Mouse (Mus musculus) forebrain, embryonic 16.5 days (tissue): Measurements from ENCODE around the gene Id2. TPM values are rescaled to one million over a fixed set of nuclear protein-coding genes. Genes with fewer than 3 reads are reported as not detected.

ENCODE experiments used
- ATAC-seq: fragments of 200-750 bp; cut with Nextera tagmentation; 2 replicates; pipeline ENCODE4 v1.8.0; 2017; ENCODE audit warnings: mild to moderate bottlenecking, moderate library complexity
- H3K27ac ChIP-seq: fragments of 300-500 bp; sonication (generic); 2 replicates; pipeline ENCODE4 v1.5.1; 2014; ENCODE audit warnings: low read length, control low read depth
- H3K27me3 ChIP-seq: fragments of 300-500 bp; sonication (generic); replicated peaks from 2 replicates; pipeline ENCODE4 v1.6.1; 2014; ENCODE audit warnings: low read length; ENCODE audit not compliant: control insufficient read depth, insufficient read depth
- H3K36me3 ChIP-seq: fragments of 300-500 bp; sonication (generic); 2 replicates; pipeline ENCODE4 v1.6.1; 2014; ENCODE audit not compliant: control insufficient read depth, insufficient read depth
- H3K4me1 ChIP-seq: fragments of 300-500 bp; sonication (generic); replicated peaks from 2 replicates; pipeline ENCODE4 v1.6.1; 2014; ENCODE audit warnings: low read length; ENCODE audit not compliant: control insufficient read depth, insufficient read depth
- H3K4me2 ChIP-seq: fragments of 300-500 bp; sonication (generic); 2 replicates; pipeline ENCODE4 v1.6.1; 2014; ENCODE audit warnings: mild to moderate bottlenecking, low read length, control low read depth
- H3K4me3 ChIP-seq: fragments of 300-500 bp; sonication (generic); replicated peaks from 2 replicates; pipeline ENCODE4 v1.5.1; 2014; ENCODE audit warnings: mild to moderate bottlenecking, low read length, control low read depth
- H3K9ac ChIP-seq: fragments of 300-500 bp; sonication (generic); replicated peaks from 2 replicates; pipeline ENCODE4 v1.6.1; 2014; ENCODE audit warnings: low read depth, low read length, control low read depth
- H3K9me3 ChIP-seq: fragments of 300-500 bp; sonication (generic); 2 replicates; pipeline ENCODE4 v1.6.1; 2016; ENCODE audit warnings: low read length; ENCODE audit not compliant: control insufficient read depth
- WGBS: fragments of 180-500 bp; shearing (Covaris S2); extraction: QIAGEN DNeasy Blood & Tissue Kit; methylation state at CpG from one replicate; pipeline ENCODE4 v1.1.7; 2014; 5-methylcytosine and 5-hydroxymethylcytosine counted together
- polyA plus RNA-seq: library from polyadenylated mRNA; unstranded; fragments of >200 nt; fragmentation: Nextera tagmentation; extraction: Ambion mirVana; gene quantifications from 2 replicates; pipeline ENCODE4 v1.2.1, GENCODE M21; 2015

Gene Id2
- polyA plus RNA-seq, 1 experiment from 2014 or later: 592 TPM

GRCm38 (mm10) chr12:25060901-25061300, 36.0 kb downstream of the Id2 start:
- Histone ChIP-seq H3K4me3 (no peak overlapping the region), H3K9me3 (no peaks in the 10 kb centered on the region), H3K36me3 (peaks cover 16% of the 10 kb centered on the region), H3K27ac (no peak overlapping the region), H3K4me2 (no peak overlapping the region), H3K27me3 (no peaks in the 10 kb centered on the region), H3K9ac (no peak overlapping the region), H3K4me1 (peaks cover 4% of the 10 kb centered on the region; the same call in 1 of the 2 replicates)
- 30% methylated on average over 7 of the region's 7 CpGs for WGBS
- ATAC-seq: no peak

GRCm38 (mm10) chr12:25059487-25060200, 37.3 kb downstream of the Id2 start:
- H3K27ac ChIP-seq: no peak overlapping the region
- H3K4me1 ChIP-seq: peaks cover 4% of the 10 kb centered on the region; the same call in 1 of the 2 replicates
- no peak overlapping the region for H3K4me3 ChIP-seq
- peaks cover 16% of the 10 kb centered on the region for H3K36me3 ChIP-seq
- no peak overlapping the region for H3K9ac ChIP-seq
- peak; percentile 35; the same call in 1 of the 2 replicates for ATAC-seq
- H3K9me3 ChIP-seq: no peaks in the 10 kb centered on the region
- H3K4me2 ChIP-seq: no peak overlapping the region
- 56% methylated on average over 9 of the region's 9 CpGs for WGBS
- H3K27me3 ChIP-seq: no peaks in the 10 kb centered on the region

- no peak for ATAC-seq
- Histone ChIP-seq H3K9ac (no peak overlapping the region), H3K27me3 (no peaks in the 10 kb centered on the region), H3K36me3 (peaks cover 33% of the 10 kb centered on the region), H3K4me1 (peaks cover 2% of the 10 kb centered on the region; the same call in 1 of the 2 replicates), H3K4me3 (no peak overlapping the region), H3K27ac (no peak overlapping the region), H3K9me3 (no peaks in the 10 kb centered on the region), H3K4me2 (no peak overlapping the region)
- 60% methylated on average over 4 of the region's 4 CpGs for WGBS
Measured at GRCm38 (mm10) chr12:25054963-25055362, 42.0 kb downstream of the Id2 start.

- WGBS: 81% methylated on average over 7 of the region's 7 CpGs
- H3K4me2 ChIP-seq: no peak overlapping the region
- ATAC-seq: no peak
- no peak overlapping the region for H3K4me3 ChIP-seq
- peaks cover 33% of the 10 kb centered on the region for H3K36me3 ChIP-seq
- H3K27me3 ChIP-seq: no peaks in the 10 kb centered on the region
- H3K4me1 ChIP-seq: peaks cover 1% of the 10 kb centered on the region; the same call in 1 of the 2 replicates
- H3K9ac ChIP-seq: no peak overlapping the region
- no peaks in the 10 kb centered on the region for H3K9me3 ChIP-seq
- no peak overlapping the region for H3K27ac ChIP-seq
Measured at GRCm38 (mm10) chr12:25054511-25054910, 42.4 kb downstream of the Id2 start.

- H3K4me3 ChIP-seq: no peak overlapping the region
- H3K36me3 ChIP-seq: peaks cover 14% of the 10 kb centered on the region
- H3K4me1 ChIP-seq: no peaks in the 10 kb centered on the region
- ATAC-seq: no peak
- H3K27ac ChIP-seq: no peak overlapping the region
- no peak overlapping the region for H3K9ac ChIP-seq
- no peak overlapping the region for H3K4me2 ChIP-seq
- WGBS: 83% methylated on average over 5 of the region's 5 CpGs
- H3K9me3 ChIP-seq: no peaks in the 10 kb centered on the region
- no peaks in the 10 kb centered on the region for H3K27me3 ChIP-seq
Measured at GRCm38 (mm10) chr12:25049253-25049652, 47.7 kb downstream of the Id2 start.

GRCm38 (mm10) chr12:25044579-25044978, 52.4 kb downstream of the Id2 start:
- Histone ChIP-seq H3K9ac (no peak overlapping the region), H3K36me3 (peaks cover 3% of the 10 kb centered on the region; the same call in 1 of the 2 replicates), H3K27me3 (no peaks in the 10 kb centered on the region), H3K9me3 (no peaks in the 10 kb centered on the region), H3K4me2 (no peak overlapping the region), H3K27ac (no peak overlapping the region), H3K4me3 (no peak overlapping the region), H3K4me1 (no peaks in the 10 kb centered on the region)
- WGBS: 96% methylated on average over 4 of the region's 4 CpGs
- ATAC-seq: no peak

GRCm38 (mm10) chr12:25044056-25044455, 52.9 kb downstream of the Id2 start:
- no peaks in the 10 kb centered on the region for H3K27me3 ChIP-seq
- WGBS: 84% methylated on average over 2 of the region's 2 CpGs
- H3K9me3 ChIP-seq: no peaks in the 10 kb centered on the region
- no peak overlapping the region for H3K9ac ChIP-seq
- H3K4me1 ChIP-seq: no peaks in the 10 kb centered on the region
- H3K4me3 ChIP-seq: no peak overlapping the region
- ATAC-seq: no peak
- no peak overlapping the region for H3K27ac ChIP-seq
- peaks cover 3% of the 10 kb centered on the region; the same call in 1 of the 2 replicates for H3K36me3 ChIP-seq
- no peak overlapping the region for H3K4me2 ChIP-seq

Other genes starting within 250 kb of the Id2 start
- 172 and 179 TPM in 2 replicates for gene Kidins220, start 122.2 kb downstream of the Id2 start, polyA plus RNA-seq